Mouse (Mus musculus) mouse embryonic stem cell (cell line): ENCODE measurements around the gene Smok3a.
"Not testable (repeated sequence)": the region's sequence is repeated elsewhere in the genome, so short reads cannot be mapped to it uniquely, and the experiment has no call there.

ENCODE experiments used
- in situ Hi-C, 2 experiments: fragments of 300-500 bp; cut with MboI; formaldehyde crosslinking; loops; 1 replicate in 1 of 2; 3 replicates in 1 of 2; pipeline ENCODE4 v1.14.3; 2019 to 2020; ENCODE audit warnings: low sequenced_read_pairs in 2 of 2, low pct_unique_long_range_greater_than_20kb in 1 of 2, mixed read lengths in 1 of 2; ENCODE audit not compliant: unreplicated experiment in 1 of 2

Smok3a gene

GRCm38 (mm10) chr5:138020961-138021479 is at the start of gene Smok3a, which contains the start of gene Smok3b:
Smok3a (plus strand) TSS chr5:138021261.
Smok3b (plus strand) TSS chr5:138021429.
- in situ Hi-C loops: not testable (repeated sequence)

- in situ Hi-C loops: loop anchor here in 1 of 2 experiments (5.0 kb wide), 1 partner anchor 81 kb away; no protein-coding TSS in a partner anchor
Observed at GRCm38 (mm10) chr5:137973161-137973560, 47.9 kb upstream of the Smok3a start.

- in situ Hi-C loops: loop anchor here in 1 of 2 experiments (5.0 kb wide), 1 partner anchor 81 kb away; no protein-coding TSS in a partner anchor
Observed at GRCm38 (mm10) chr5:137973738-137974137, 47.3 kb upstream of the Smok3a start.

- in situ Hi-C loops: loop anchor here in 1 of 2 experiments (5.0 kb wide), 1 partner anchor 82 kb away; no protein-coding TSS in a partner anchor
Observed at GRCm38 (mm10) chr5:137974724-137975123, 46.3 kb upstream of the Smok3a start.

GRCm38 (mm10) chr5:137975434-137975833 is 45.6 kb upstream of the Smok3a start:
- in situ Hi-C loops: no loop called here

- in situ Hi-C loops: no loop called here
Observed at GRCm38 (mm10) chr5:137977291-137977690, 43.8 kb upstream of the Smok3a start.

GRCm38 (mm10) chr5:137979081-137979480 is 42.0 kb upstream of the Smok3a start:
- in situ Hi-C loops: no loop called here

GRCm38 (mm10) chr5:137981300-137981699 is 39.8 kb upstream of the Smok3a start, which contains the start of gene Azgp1:
Azgp1 (plus strand) TSS chr5:137981520.
- in situ Hi-C loops: no loop called here

- in situ Hi-C loops: no loop called here
Observed at GRCm38 (mm10) chr5:137986351-137986750, 34.7 kb upstream of the Smok3a start.

GRCm38 (mm10) chr5:138009437-138009836 is 11.6 kb upstream of the Smok3a start:
- in situ Hi-C loops: no loop called here

GRCm38 (mm10) chr5:138012382-138012781 is 8.7 kb upstream of the Smok3a start:
- in situ Hi-C loops: no loop called here

GRCm38 (mm10) chr5:138016530-138016929 is 4.5 kb upstream of the Smok3a start:
- in situ Hi-C loops: no loop called here

GRCm38 (mm10) chr5:138016997-138017396 is 4.1 kb upstream of the Smok3a start:
- in situ Hi-C loops: no loop called here

GRCm38 (mm10) chr5:138019577-138019976 is 1.5 kb upstream of the Smok3a start:
- in situ Hi-C loops: not testable (repeated sequence)

GRCm38 (mm10) chr5:138052894-138053293 is 31.8 kb downstream of the Smok3a start, which contains the start of gene Smok3c:
Smok3c (plus strand) TSS chr5:138053194.
- in situ Hi-C loops: not testable (repeated sequence)

GRCm38 (mm10) chr5:138073803-138074202 is 52.7 kb downstream of the Smok3a start:
- in situ Hi-C loops: no loop called here

GRCm38 (mm10) chr5:138075684-138076083 is 54.6 kb downstream of the Smok3a start:
- in situ Hi-C loops: no loop called here

- in situ Hi-C loops: no loop called here
Observed at GRCm38 (mm10) chr5:138076148-138076547, 55.1 kb downstream of the Smok3a start.

- in situ Hi-C loops: no loop called here
Observed at GRCm38 (mm10) chr5:138080456-138080855, 59.4 kb downstream of the Smok3a start.

- in situ Hi-C loops: no loop called here
Observed at GRCm38 (mm10) chr5:138081446-138081845, 60.4 kb downstream of the Smok3a start.
